Comparison of ENCODE assay signal across 15 mouse cellular contexts in genomic region chr16:45025321-45025720, GRCm38 (mm10).
DNase-seq lines count a peak whose midpoint lies in the region; ATAC-seq and TF ChIP-seq lines count a peak whose summit lies in the region.
"Had no signal": no experiment of that assay in that cellular context is flagged by ENCODE, and none has a peak within 500 bp of the region (broad histone marks: within the 10 kb centered on the region; RNA-seq: fewer than 3 reads in every experiment).

No protein-coding gene starts in this region.

- H3K4me3 ChIP-seq in bone marrow, adult 2 months (replicated peaks; ENCODE audit: control insufficient read depth, low read depth, low read length) = no peak overlapping the region
- no peak overlapping the region for H3K4me3 ChIP-seq in liver, embryonic 12.5 days

- peak overlapping the region; percentile 28 for H3K4me2 ChIP-seq in liver, embryonic 12.5 days

- no peaks in the 10 kb centered on the region for H3K27me3 ChIP-seq in liver, embryonic 12.5 days (replicated peaks)
- H3K27me3 ChIP-seq: Patski had no signal

- 6% methylated on average over 6 of the region's 6 CpGs for WGBS in bone marrow, adult 2 months
- WGBS in liver, embryonic 12.5 days (ENCODE audit: insufficient replicate concordance) = 9% methylated on average over 6 of the region's 6 CpGs

- no peaks in the 10 kb centered on the region; the same call in 1 of the 2 replicates for H3K4me1 ChIP-seq in bone marrow, adult 2 months (ENCODE audit: control insufficient read depth, insufficient read depth, low read length)
- peaks cover 19% of the 10 kb centered on the region for H3K4me1 ChIP-seq in liver, embryonic 12.5 days

- no peaks in the 10 kb centered on the region for H3K36me3 ChIP-seq in liver, embryonic 12.5 days

- H3K27ac ChIP-seq in bone marrow, adult 2 months (ENCODE audit: control insufficient read depth, insufficient read depth, low read depth, low read length, poor library complexity) = peak overlapping the region; percentile 9; the same call in 1 of the 2 replicates
- H3K27ac ChIP-seq in liver, embryonic 12.5 days = peak overlapping the region; percentile 67; the same call in 1 of the 2 replicates
- H3K27ac ChIP-seq: stomach, postnatal 0 days had no signal

- H3K9me3 ChIP-seq in liver, embryonic 12.5 days (replicated peaks) = no peaks in the 10 kb centered on the region

- no peak for TF ChIP-seq CTCF in bone marrow, adult 2 months (IDR thresholded peaks at IDR 0.05; ENCODE audit: control insufficient read depth, insufficient read depth, low read length)

- ATAC-seq in liver, embryonic 12.5 days = peak; percentile 91
- ATAC-seq: forebrain, embryonic 16.5 days; intestine, embryonic 16.5 days; Patski had no signal

- DNase-seq in 416B (ENCODE audit: low read depth) = peak; percentile 100
- peak; percentile 39 to 50 for DNase-seq in natural killer cell, adult 2 months (ENCODE audit: low spot score in 2 of 2)
- no peak for DNase-seq in left cerebral cortex, adult 18-20 months (ENCODE audit: low spot score in 2 of 2)
- DNase-seq in layer of hippocampus, adult 9-11 months = no peak
- no peak for DNase-seq in heart, postnatal 4 days
- no peak for DNase-seq in frontal cortex, postnatal 14 days (ENCODE audit: low spot score in 2 of 2)
- DNase-seq: B cell, adult 2 months; cerebellum, postnatal 25 days; gastrocnemius, postnatal 36 days had no signal

- H3K9ac ChIP-seq in liver, embryonic 12.5 days = no peak overlapping the region

- TF ChIP-seq POLR2A in bone marrow, adult 2 months (IDR thresholded peaks at IDR 0.05; ENCODE audit: borderline replicate concordance, control insufficient read depth, low read depth, low read length) = no peak

Comparison
In these comparisons a context has a peak if more than half of its experiments do, and no peak if none do; other contexts are left out.
1. DNase-seq: peak in 416B (single experiment) and natural killer cell, adult 2 months (2 of 2); none in left cerebral cortex, adult 18-20 months (0 of 2), layer of hippocampus, adult 9-11 months (single experiment), heart, postnatal 4 days (single experiment) and frontal cortex, postnatal 14 days (0 of 2).